Mouse (Mus musculus): ENCODE data around the gene Serpini1. TPM values are rescaled to one million over a fixed set of nuclear protein-coding genes. Genes with fewer than 3 reads are reported as not detected.
"Not testable (repeated sequence)": the region's sequence is repeated elsewhere in the genome, so short reads cannot be mapped to it uniquely, and the experiment has no call there.

Gene Serpini1
- polyA plus RNA-seq, 1 experiment from 2014 or later, result 201 TPM

GRCm38 (mm10) chr3:75651603-75652115 lies 94.3 kb downstream of the Serpini1 start:
- Histone ChIP-seq H3K27ac (ENCODE audit: low read depth, low read length) (no peak overlapping the region), H3K9me3 (ENCODE audit: control insufficient read depth, low read length) (no peaks in the 10 kb centered on the region), H3K4me1 (ENCODE audit: control insufficient read depth, insufficient read depth, low read length) (no peaks in the 10 kb centered on the region), H3K4me2 (ENCODE audit: low read depth, low read length) (no peak overlapping the region), H3K27me3 (ENCODE audit: control insufficient read depth, insufficient read depth, low read length) (no peaks in the 10 kb centered on the region), H3K4me3 (ENCODE audit: low read depth, low read length) (no peak overlapping the region), H3K9ac (replicated peaks; ENCODE audit: low read depth, low read length) (no peak overlapping the region), H3K36me3 (ENCODE audit: control insufficient read depth, insufficient read depth, low read length) (no peaks in the 10 kb centered on the region)
- WGBS, result 82% methylated on average over 2 of the region's 2 CpGs
- ATAC-seq (ENCODE audit: low read depth), result no peak

- ATAC-seq (ENCODE audit: low read depth), result not testable (repeated sequence)
These were observed 96.6 kb downstream of the Serpini1 start for GRCm38 (mm10) chr3:75653901-75654300.

DNA sequence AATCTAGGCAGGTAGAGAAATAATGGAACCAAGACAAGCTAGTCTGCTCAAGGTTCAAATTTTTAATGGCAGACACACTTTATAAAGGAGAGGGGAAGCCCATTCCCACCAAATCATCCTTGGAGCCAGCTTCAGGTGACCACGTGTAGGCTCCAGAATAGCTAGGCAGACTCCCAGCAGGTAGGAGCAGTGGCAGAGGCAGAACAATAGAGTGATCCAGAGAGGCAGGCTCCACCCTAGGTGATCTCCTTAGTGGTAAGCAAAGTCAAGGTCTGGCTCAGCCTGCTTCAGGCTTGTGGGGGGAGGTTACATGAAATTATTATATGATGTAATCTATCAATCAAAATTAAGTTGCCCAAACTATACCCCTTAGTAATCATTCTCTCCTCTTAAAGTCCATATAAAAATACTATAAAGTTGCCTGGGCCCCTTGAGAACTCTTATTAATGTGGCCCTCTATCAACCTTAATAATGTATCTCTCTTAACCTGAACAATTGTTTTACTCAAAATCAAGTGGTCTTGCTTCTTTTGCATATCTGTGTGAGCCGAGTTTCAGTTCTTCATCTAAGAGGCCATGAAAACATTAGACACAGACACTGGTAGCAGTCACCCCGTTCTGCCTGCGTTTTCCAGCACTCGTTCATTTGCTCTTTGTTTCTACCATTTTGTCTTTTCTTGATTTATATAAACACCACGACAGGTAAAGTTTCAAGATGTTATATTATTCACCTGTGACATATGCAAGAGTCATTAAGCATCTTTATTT lies 98.4 kb downstream of the Serpini1 start:
- Histone ChIP-seq H3K9ac (replicated peaks; ENCODE audit: low read depth, low read length) (no peak overlapping the region), H3K4me2 (ENCODE audit: low read depth, low read length) (no peak overlapping the region), H3K4me3 (ENCODE audit: low read depth, low read length) (no peak overlapping the region), H3K36me3 (ENCODE audit: control insufficient read depth, insufficient read depth, low read length) (no peaks in the 10 kb centered on the region), H3K4me1 (ENCODE audit: control insufficient read depth, insufficient read depth, low read length) (no peaks in the 10 kb centered on the region), H3K27ac (ENCODE audit: low read depth, low read length) (no peak overlapping the region), H3K9me3 (ENCODE audit: control insufficient read depth, low read length) (no peaks in the 10 kb centered on the region), H3K27me3 (ENCODE audit: control insufficient read depth, insufficient read depth, low read length) (no peaks in the 10 kb centered on the region)
- WGBS, result 79% methylated on average over 6 of the region's 6 CpGs
- no peak for ATAC-seq (ENCODE audit: low read depth)

More at GRCm38 (mm10) chr3:75653901-75654300, 96.6 kb downstream of the Serpini1 start:
- H3K4me3 ChIP-seq (ENCODE audit: low read depth, low read length); H3K27me3 ChIP-seq (ENCODE audit: control insufficient read depth, insufficient read depth, low read length); H3K9ac ChIP-seq (replicated peaks; ENCODE audit: low read depth, low read length); H3K36me3 ChIP-seq (ENCODE audit: control insufficient read depth, insufficient read depth, low read length); H3K9me3 ChIP-seq (ENCODE audit: control insufficient read depth, low read length); H3K27ac ChIP-seq (ENCODE audit: low read depth, low read length); H3K4me2 ChIP-seq (ENCODE audit: low read depth, low read length); H3K4me1 ChIP-seq (ENCODE audit: control insufficient read depth, insufficient read depth, low read length): not testable (repeated sequence)
- WGBS, result 73% methylated on average over 4 of the region's 4 CpGs

DNA sequence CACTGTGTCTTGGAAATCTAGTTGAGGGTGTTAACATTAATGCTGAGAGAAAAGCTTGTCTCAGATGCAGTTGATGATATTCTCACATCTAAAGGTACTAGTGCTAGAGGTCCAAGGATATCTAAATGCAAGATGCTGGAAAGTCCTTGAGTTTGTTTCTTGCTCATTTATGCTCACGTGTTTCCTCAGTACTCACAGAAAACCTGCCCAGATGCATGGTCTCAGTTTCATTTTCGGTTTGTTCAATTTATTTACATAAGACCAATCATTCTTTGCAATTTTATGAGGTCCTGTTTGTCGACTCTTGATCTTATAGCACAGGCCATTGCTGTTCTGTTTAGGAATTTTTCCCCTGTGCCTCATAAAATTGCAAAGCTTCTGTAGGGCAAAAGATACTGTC lies 109.6 kb downstream of the Serpini1 start:
- WGBS, result 79% methylated on average over 3 of the region's 3 CpGs
- Histone ChIP-seq H3K9me3 (ENCODE audit: control insufficient read depth, low read length) (no peaks in the 10 kb centered on the region), H3K36me3 (ENCODE audit: control insufficient read depth, insufficient read depth, low read length) (no peaks in the 10 kb centered on the region), H3K27me3 (ENCODE audit: control insufficient read depth, insufficient read depth, low read length) (no peaks in the 10 kb centered on the region), H3K27ac (ENCODE audit: low read depth, low read length) (no peak overlapping the region), H3K9ac (replicated peaks; ENCODE audit: low read depth, low read length) (no peak overlapping the region), H3K4me3 (ENCODE audit: low read depth, low read length) (no peak overlapping the region), H3K4me2 (ENCODE audit: low read depth, low read length) (no peak overlapping the region), H3K4me1 (ENCODE audit: control insufficient read depth, insufficient read depth, low read length) (no peaks in the 10 kb centered on the region)
- ATAC-seq (ENCODE audit: low read depth), result no peak

DNA sequence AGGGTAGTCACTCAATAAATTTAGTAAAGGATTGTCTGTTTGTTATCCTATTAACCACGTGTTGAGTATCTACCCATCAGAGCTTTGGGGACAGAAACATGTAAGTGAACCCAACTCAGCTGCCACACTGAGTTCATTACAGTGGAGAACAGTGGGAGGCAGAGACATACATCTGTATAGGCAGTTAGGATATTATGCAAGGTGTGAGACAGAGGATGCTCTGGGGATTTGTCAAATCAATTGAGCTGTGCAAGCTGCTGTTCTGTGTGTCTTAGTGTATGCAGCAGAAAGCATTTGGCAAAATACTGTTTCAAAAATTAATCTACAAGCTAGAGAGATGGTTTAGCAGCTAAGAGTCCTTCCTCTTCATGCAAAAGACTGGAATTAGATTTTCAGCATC lies 113.1 kb downstream of the Serpini1 start:
- Histone ChIP-seq H3K27me3 (ENCODE audit: control insufficient read depth, insufficient read depth, low read length) (no peaks in the 10 kb centered on the region), H3K4me2 (ENCODE audit: low read depth, low read length) (no peak overlapping the region), H3K4me3 (ENCODE audit: low read depth, low read length) (no peak overlapping the region), H3K9ac (replicated peaks; ENCODE audit: low read depth, low read length) (no peak overlapping the region), H3K9me3 (ENCODE audit: control insufficient read depth, low read length) (no peaks in the 10 kb centered on the region), H3K36me3 (ENCODE audit: control insufficient read depth, insufficient read depth, low read length) (no peaks in the 10 kb centered on the region), H3K4me1 (ENCODE audit: control insufficient read depth, insufficient read depth, low read length) (no peaks in the 10 kb centered on the region), H3K27ac (ENCODE audit: low read depth, low read length) (no peak overlapping the region)
- ATAC-seq (ENCODE audit: low read depth), result peak; percentile 44; the same call in 1 of the 2 replicates
- 32% methylated on average over 1 of the region's 1 CpGs for WGBS

DNA sequence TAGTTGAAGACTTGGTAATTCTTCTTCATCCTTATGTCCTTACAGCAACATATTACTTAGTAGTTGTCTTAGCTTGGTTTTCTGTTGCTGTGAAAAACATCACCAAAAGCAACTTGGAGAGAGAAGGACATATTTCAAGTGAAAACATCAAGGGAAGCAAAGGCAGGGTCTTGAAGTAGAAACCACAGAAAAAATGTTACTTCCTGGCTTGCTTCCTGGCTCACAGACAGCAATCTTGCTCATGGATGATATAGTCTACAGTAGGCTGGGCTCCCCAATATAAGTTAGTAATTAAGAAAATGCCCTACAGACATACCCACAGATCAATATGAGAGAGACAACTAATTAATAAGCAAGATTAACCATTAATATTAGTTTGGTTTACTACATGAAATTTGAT lies 125.5 kb downstream of the Serpini1 start:
- ATAC-seq (ENCODE audit: low read depth), result no peak
- Histone ChIP-seq H3K9ac (replicated peaks; ENCODE audit: low read depth, low read length) (no peak overlapping the region), H3K4me2 (ENCODE audit: low read depth, low read length) (no peak overlapping the region), H3K27me3 (ENCODE audit: control insufficient read depth, insufficient read depth, low read length) (no peaks in the 10 kb centered on the region), H3K36me3 (ENCODE audit: control insufficient read depth, insufficient read depth, low read length) (no peaks in the 10 kb centered on the region), H3K27ac (ENCODE audit: low read depth, low read length) (no peak overlapping the region), H3K4me3 (ENCODE audit: low read depth, low read length) (no peak overlapping the region), H3K9me3 (ENCODE audit: control insufficient read depth, low read length) (no peaks in the 10 kb centered on the region), H3K4me1 (ENCODE audit: control insufficient read depth, insufficient read depth, low read length) (no peaks in the 10 kb centered on the region)

- H3K4me2 ChIP-seq (ENCODE audit: low read depth, low read length), result no peak overlapping the region
- no peak overlapping the region for H3K27ac ChIP-seq (ENCODE audit: low read depth, low read length)
- no peaks in the 10 kb centered on the region for H3K9me3 ChIP-seq (ENCODE audit: control insufficient read depth, low read length)
- no peaks in the 10 kb centered on the region for H3K36me3 ChIP-seq (ENCODE audit: control insufficient read depth, insufficient read depth, low read length)
- no peaks in the 10 kb centered on the region for H3K4me1 ChIP-seq (ENCODE audit: control insufficient read depth, insufficient read depth, low read length)
- 80% methylated on average over 2 of the region's 2 CpGs for WGBS
- ATAC-seq (ENCODE audit: low read depth), result no peak
- H3K4me3 ChIP-seq (ENCODE audit: low read depth, low read length), result no peak overlapping the region
- no peak overlapping the region for H3K9ac ChIP-seq (replicated peaks; ENCODE audit: low read depth, low read length)
- H3K27me3 ChIP-seq (ENCODE audit: control insufficient read depth, insufficient read depth, low read length), result no peaks in the 10 kb centered on the region
These were observed 129.4 kb downstream of the Serpini1 start for GRCm38 (mm10) chr3:75686775-75687174.

DNA sequence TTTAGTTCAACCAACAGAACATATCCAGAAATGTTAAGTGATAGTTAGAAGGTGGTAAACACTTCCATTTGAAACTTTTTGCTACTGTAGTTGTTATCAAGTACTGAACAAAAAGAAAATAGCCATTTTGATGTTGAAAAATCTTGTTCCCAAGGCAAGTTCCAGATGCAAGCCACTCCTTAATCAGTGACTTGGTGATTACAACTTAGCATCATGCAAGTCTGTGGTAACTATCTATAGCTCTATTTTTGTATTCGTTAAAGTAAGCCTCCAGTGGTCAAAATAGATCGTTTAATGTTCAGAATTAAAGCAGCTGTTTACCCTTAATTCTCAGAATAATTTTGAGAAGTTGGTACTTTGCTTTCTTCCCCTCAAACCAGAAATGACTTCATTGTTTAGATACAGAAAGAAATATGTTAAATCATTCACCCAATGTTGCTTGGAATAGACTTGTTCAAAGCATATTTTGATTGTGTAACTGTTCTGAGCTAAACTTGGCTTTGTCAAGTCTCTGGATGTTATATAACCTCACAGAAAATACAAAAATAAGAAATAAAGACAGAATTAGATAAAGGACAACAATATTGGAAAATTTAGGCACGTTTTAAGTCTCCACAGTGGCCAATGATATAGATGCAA lies 130.0 kb downstream of the Serpini1 start:
- no peak overlapping the region for H3K4me3 ChIP-seq (ENCODE audit: low read depth, low read length)

DNA sequence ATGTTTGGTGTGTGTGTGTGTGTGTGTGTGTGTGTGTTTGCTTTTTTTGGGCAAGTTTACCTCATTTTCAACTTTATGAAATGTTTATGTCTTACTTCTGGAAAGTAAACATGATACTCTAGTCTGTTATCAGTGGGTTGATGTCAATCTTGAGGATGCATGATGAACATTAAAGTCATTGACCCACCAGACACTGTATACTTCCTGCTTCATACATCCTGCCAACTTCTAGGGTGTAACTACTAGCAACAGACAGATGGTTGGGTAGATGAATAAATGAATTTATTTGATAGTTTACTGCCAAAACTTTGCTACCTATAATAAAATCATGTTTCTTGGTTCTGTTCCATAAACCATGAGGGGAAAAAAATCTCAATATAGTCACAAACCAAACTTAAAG lies 133.0 kb downstream of the Serpini1 start:
- H3K4me1 ChIP-seq (ENCODE audit: control insufficient read depth, insufficient read depth, low read length), result no peaks in the 10 kb centered on the region
- ATAC-seq (ENCODE audit: low read depth), result no peak

More for the DNA sequence above, 130.0 kb downstream of the Serpini1 start:
- 86% methylated on average over 3 of the region's 3 CpGs for WGBS
- no peak for ATAC-seq (ENCODE audit: low read depth)
- no peaks in the 10 kb centered on the region for H3K27me3 ChIP-seq (ENCODE audit: control insufficient read depth, insufficient read depth, low read length)
- H3K4me2 ChIP-seq (ENCODE audit: low read depth, low read length), result no peak overlapping the region
- H3K27ac ChIP-seq (ENCODE audit: low read depth, low read length), result no peak overlapping the region
- H3K9ac ChIP-seq (replicated peaks; ENCODE audit: low read depth, low read length), result no peak overlapping the region
- H3K9me3 ChIP-seq (ENCODE audit: control insufficient read depth, low read length), result no peaks in the 10 kb centered on the region
- no peaks in the 10 kb centered on the region for H3K36me3 ChIP-seq (ENCODE audit: control insufficient read depth, insufficient read depth, low read length)
- no peaks in the 10 kb centered on the region for H3K4me1 ChIP-seq (ENCODE audit: control insufficient read depth, insufficient read depth, low read length)

More for the DNA sequence above, 133.0 kb downstream of the Serpini1 start:
- Histone ChIP-seq H3K4me2 (ENCODE audit: low read depth, low read length) (no peak overlapping the region), H3K9me3 (ENCODE audit: control insufficient read depth, low read length) (no peaks in the 10 kb centered on the region), H3K27me3 (ENCODE audit: control insufficient read depth, insufficient read depth, low read length) (no peaks in the 10 kb centered on the region), H3K9ac (replicated peaks; ENCODE audit: low read depth, low read length) (no peak overlapping the region), H3K4me3 (ENCODE audit: low read depth, low read length) (no peak overlapping the region), H3K36me3 (ENCODE audit: control insufficient read depth, insufficient read depth, low read length) (no peaks in the 10 kb centered on the region), H3K27ac (ENCODE audit: low read depth, low read length) (no peak overlapping the region)

Data from neural tube, embryonic 14.5 days (tissue).